Mouse (Mus musculus): ENCODE results near the gene Grin2b. TPM values are rescaled to one million over a fixed set of nuclear protein-coding genes. Genes with fewer than 3 reads are reported as not detected.

The Grin2b gene
- total RNA-seq, 2 experiments from 2014 or later, result 336 to 340 TPM

DNA sequence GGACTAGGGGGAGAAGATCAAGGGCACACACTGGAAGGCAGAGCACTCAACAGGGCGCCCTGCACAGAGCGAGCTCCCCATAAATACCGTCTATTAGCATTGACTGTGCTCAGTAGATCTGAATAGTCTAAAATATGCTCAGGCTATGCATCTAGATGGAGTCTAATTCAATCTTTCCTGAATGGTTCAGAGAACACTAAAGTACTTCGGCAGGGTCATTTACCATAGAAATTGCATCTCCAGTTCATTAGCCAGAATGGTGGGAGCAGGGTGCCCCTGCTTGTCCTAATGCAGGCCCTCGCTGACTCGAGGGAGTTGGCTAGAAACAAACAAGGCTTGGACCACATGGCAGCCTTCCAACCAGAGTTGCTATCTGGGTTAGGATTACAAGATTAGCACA, 64.1 kb downstream of the Grin2b start:
- intact Hi-C loops (cut with DNase I), result no loop called here
- no peak for DNase-seq (ENCODE audit: low spot score in 2 of 2)

DNA sequence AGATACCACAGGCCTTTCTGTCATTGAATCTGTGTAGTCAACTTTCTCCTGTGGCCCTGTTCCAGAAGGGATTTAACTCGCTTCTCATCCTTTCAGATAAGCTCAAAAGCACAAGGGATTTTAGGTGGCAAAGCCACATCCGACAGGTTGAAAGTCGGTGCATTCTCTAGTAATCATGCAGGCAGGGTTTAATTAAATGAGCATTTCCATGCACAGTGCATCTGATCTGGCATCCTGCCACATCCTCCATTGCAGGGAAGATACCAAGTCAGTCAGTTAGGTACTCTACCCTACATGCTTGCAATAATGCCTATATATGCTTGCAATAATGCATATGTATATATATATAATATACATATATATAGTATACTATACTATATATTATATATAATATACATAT, 64.8 kb downstream of the Grin2b start:
- intact Hi-C loops (cut with DNase I), result no loop called here

GRCm38 (mm10) chr6:136105221-136105620, 68.1 kb downstream of the Grin2b start:
- no peak for DNase-seq (ENCODE audit: low spot score in 2 of 2)
- intact Hi-C loops (cut with DNase I), result no loop called here

More for the DNA sequence above, 64.8 kb downstream of the Grin2b start:
- DNase-seq (ENCODE audit: low spot score in 2 of 2), result no peak

GRCm38 (mm10) chr6:136100241-136100640, 73.1 kb downstream of the Grin2b start:
- intact Hi-C loops (cut with DNase I), result no loop called here
- peak in 1 of 2 experiments; percentile 37 for DNase-seq (ENCODE audit: low spot score in 2 of 2)

DNA sequence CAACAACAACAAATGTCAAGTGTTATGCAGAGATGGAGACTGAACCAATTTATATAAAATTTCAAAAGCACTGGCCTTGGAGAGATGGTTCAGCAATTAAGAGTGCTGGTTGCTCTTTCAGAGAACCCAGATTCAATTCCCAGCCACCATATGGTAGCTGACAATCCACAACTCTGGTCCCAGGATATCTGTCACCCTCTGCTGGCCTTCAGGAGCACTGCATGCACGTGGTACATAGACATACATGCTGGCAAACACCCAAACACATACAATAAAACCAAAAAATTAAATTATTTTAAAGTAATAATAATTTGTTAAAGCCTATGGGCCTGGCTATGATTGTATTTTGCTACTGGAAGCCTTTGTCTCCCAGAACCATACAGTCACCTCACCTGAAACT, 77.0 kb downstream of the Grin2b start:
- no peak for DNase-seq (ENCODE audit: low spot score in 2 of 2)
- intact Hi-C loops (cut with DNase I), result no loop called here

DNA sequence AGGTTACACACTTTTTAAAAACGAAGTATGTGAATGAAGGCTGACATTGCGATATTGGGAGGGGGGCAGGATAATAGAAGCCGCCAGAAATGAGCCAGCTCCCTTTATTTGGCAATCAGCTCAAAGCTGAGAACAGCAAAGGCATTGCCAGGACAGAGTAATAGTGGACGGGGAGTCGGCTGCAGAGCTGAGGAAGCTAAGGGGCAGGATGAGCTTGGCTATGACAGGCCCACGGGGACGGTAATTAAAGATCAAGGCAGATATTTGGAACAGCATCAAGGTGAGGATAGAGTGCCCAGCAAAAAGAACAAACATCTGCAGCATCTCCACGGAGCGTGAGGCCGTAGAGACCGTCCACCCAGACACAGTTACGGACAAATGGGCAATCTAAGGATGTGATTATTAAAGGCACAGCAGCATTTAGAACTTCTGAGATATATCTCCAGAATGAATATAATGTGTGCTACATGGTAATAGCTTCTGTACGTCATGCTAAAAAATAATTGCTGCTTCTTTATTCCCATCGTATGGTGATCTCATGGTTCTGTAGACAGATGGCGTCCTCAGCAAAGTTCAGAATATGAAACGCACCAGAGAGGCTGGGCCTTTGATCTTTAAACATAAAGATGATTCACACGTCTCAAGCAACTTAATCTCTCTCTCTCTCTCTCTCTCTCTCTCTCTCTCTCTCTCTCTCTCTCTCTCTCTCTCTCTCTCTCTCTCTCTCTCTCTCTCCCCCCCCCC, 93.1 kb downstream of the Grin2b start:
- DNase-seq (ENCODE audit: low spot score in 2 of 2), result no peak
- intact Hi-C loops (cut with DNase I), result no loop called here

- intact Hi-C loops (cut with DNase I), result no loop called here
These were observed 100.8 kb downstream of the Grin2b start for GRCm38 (mm10) chr6:136072326-136073054.

GRCm38 (mm10) chr6:136070101-136070500, 103.2 kb downstream of the Grin2b start:
- DNase-seq (ENCODE audit: low spot score in 2 of 2), result no peak
- intact Hi-C loops (cut with DNase I), result no loop called here

More at GRCm38 (mm10) chr6:136072326-136073054, 100.8 kb downstream of the Grin2b start:
- peak in 1 of 2 experiments; percentile 70 for DNase-seq (ENCODE audit: low spot score in 2 of 2)

DNA sequence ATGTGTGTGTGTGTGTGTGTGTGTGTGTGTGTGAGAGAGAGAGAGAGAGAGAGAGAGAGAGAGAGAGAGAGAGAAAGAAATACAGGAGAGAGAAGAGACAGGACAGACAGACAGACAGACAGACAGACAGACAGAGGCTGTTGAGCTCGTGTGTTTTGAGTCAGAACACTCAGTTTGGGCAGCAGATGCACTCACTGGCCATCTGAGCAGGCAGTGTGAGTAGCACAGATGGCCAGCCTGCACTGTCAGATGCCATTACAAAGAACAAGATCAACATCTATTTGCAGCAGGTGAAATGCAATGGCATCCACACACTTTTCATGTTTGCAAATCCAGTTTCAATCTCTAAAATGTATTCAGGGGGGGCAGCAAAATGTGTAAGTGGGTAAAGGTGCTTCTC, 120.0 kb downstream of the Grin2b start:
- DNase-seq (ENCODE audit: low spot score in 2 of 2), result no peak
- intact Hi-C loops (cut with DNase I), result no loop called here

DNA sequence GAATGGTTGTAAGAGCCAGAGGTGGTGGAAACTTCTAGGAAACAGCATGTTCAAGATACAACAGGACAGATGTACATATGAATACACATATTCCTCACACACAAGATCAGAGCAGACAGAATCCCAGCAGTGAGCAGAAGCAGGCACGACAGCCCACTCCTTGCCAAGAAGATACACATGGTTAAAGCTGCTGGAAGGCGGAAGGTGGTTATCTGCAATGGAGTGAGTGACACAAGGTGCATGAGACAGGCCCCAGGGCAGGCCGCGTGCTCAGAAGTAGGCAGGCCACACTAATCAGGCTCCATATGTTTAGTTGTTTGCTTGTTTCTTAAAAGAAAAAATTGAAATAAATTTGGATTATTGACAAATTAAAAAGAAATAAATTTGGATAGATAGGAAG, 123.0 kb downstream of the Grin2b start:
- no peak for DNase-seq (ENCODE audit: low spot score in 2 of 2)
- intact Hi-C loops (cut with DNase I), result no loop called here

GRCm38 (mm10) chr6:136048084-136048483, 125.2 kb downstream of the Grin2b start:
- no peak for DNase-seq (ENCODE audit: low spot score in 2 of 2)

DNA sequence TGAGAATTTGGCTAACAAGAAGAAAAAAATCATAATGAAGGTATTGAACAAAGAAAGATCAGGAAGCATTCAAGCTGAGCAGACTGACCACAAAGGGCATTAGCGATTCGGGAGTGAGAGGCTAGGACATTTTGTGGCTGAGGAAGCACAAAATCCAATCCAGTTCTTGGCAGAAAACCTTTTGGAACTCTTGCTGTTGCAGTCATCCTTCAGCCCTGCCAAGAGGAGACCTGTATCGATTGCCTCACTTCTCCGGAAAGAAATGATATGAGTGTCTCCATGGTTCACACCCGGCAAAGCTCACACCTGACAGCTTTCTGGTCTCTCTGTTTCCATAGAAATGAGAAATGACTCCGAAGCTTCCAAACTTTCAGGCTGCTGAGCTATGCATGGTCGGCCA, 127.2 kb downstream of the Grin2b start:
- intact Hi-C loops (cut with DNase I), result no loop called here
- peak in 1 of 2 experiments; percentile 37 for DNase-seq (ENCODE audit: low spot score in 2 of 2)

More at GRCm38 (mm10) chr6:136048084-136048483, 125.2 kb downstream of the Grin2b start:
- intact Hi-C loops (cut with DNase I), result no loop called here

DNA sequence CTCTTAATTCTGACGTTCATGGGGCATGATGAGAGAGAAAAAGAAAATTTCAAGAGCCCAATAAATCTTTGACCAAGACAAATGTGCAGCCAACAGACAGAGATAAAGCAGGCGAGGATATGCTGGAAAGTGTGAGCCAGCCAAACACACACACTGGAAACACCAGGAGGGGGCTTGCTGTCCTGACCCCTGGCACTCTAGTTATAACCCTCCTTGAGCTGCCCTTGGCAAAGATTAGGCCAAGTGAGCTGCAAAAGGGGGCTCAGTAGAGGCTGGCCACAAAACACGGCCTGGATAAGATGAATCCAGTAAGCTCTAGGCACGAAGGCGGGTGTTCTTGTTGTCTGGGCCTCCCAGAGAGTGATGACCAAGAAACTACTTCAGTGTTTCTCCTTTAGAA, 128.8 kb downstream of the Grin2b start:
- intact Hi-C loops (cut with DNase I), result no loop called here

DNA sequence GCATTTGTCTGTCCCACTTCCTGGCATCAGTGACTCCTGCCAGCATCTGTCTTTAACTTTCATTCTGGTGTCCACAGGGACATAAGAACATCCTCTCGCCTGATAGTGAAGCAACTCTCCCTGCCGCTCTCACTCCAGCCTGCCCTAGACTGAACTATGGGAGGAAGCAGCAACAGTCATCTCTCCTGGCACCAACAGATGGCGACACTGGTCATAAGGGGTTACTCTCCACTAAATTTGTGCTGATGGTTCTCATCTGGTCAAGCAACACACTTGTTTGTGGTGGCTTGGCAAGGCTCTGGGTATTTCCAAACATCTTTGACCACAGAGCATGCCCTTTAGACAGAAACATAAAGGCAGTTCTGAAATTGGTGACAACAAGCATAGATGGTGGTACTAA, 130.9 kb downstream of the Grin2b start:
- DNase-seq (ENCODE audit: low spot score in 2 of 2), result no peak
- intact Hi-C loops (cut with DNase I), result no loop called here

More for the DNA sequence above, 128.8 kb downstream of the Grin2b start:
- no peak for DNase-seq (ENCODE audit: low spot score in 2 of 2)

- DNase-seq (ENCODE audit: low spot score in 2 of 2), result no peak
- intact Hi-C loops (cut with DNase I), result no loop called here
These were observed 131.5 kb downstream of the Grin2b start for GRCm38 (mm10) chr6:136041821-136042220.

GRCm38 (mm10) chr6:136040931-136041330, 132.4 kb downstream of the Grin2b start:
- intact Hi-C loops (cut with DNase I), result no loop called here
- no peak for DNase-seq (ENCODE audit: low spot score in 2 of 2)

- intact Hi-C loops (cut with DNase I), result no loop called here
- DNase-seq (ENCODE audit: low spot score in 2 of 2), result no peak
These were observed 143.9 kb downstream of the Grin2b start for GRCm38 (mm10) chr6:136029235-136029939.

DNA sequence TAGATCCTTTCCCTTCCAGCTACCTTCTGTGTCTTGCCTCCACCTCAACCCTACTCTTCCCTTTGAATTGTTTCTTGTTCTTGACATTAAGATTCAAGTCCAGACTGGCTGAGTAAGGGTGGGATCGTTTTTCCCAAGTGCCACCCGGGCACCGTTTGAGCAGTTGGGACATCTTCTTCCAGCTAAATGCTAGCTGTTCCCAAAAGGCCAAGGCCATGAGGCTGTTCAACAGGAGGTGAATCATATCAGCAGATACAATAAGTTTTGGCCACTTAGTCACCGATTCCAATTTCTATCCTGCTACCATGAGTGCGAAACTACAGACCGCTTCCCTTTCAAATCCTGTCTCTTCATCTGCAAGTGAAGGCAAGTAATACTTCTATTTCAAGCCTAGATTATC, 146.4 kb downstream of the Grin2b start:
- DNase-seq (ENCODE audit: low spot score in 2 of 2), result no peak
- intact Hi-C loops (cut with DNase I), result no loop called here

- intact Hi-C loops (cut with DNase I), result no loop called here
These were observed 147.5 kb downstream of the Grin2b start for GRCm38 (mm10) chr6:136025801-136026200.

DNA sequence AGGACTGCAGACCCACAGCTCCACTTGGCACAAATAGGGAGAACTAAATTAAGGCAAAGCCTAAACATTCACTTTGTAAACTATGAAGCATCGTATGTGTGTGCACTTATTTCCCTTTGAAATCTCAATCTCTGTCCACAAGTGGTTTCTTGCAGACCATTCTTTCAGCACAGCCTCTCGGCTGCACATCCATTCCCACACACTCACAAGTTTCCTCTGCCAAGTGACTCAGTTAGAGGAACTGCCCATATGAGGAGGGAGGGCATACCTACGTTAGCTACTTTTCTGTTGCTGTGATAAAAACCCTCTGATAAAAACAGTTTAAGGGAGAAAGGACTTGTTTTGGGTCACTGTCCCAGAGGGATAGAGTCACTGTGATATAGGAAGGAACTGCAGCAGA, 152.9 kb downstream of the Grin2b start:
- intact Hi-C loops (cut with DNase I), result no loop called here
- DNase-seq (ENCODE audit: low spot score in 2 of 2), result peak in 1 of 2 experiments; percentile 68

More at GRCm38 (mm10) chr6:136025801-136026200, 147.5 kb downstream of the Grin2b start:
- no peak for DNase-seq (ENCODE audit: low spot score in 2 of 2)

Measured in left cerebral cortex, postnatal 25 days (tissue).